Mouse (Mus musculus) kidney, adult 8-10 months (tissue): Measurements from ENCODE around the gene Ppm1h.

Source experiments
- DNase-seq, 2 experiments: peaks; one replicate each; pipeline ENCODE4 v3.0.0; 2022

The Ppm1h gene

GRCm38 (mm10) chr10:122705457-122705856 lies 26.9 kb downstream of the Ppm1h start:
- no peak for DNase-seq

DNA sequence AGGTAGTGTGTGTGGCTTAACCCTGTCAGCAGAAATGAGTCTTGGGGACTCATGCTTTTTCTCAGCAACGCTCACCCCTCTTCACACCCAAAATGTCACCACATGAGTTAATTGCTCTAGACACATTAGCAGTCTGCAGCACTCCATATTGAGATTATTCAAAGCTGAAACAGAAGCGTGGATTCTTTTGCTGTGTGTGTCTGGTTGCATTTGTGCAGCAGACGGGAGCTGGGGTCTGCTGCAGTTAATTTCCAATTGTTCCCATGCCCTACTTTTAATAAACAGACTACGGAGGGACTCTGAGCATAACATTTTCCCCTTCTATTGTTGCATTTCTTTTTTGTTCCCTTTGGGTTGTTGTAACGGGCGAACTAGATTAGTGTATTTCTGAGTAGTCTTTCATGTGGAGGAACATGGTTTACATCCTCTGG lies 32.8 kb downstream of the Ppm1h start:
- no peak for DNase-seq

DNA sequence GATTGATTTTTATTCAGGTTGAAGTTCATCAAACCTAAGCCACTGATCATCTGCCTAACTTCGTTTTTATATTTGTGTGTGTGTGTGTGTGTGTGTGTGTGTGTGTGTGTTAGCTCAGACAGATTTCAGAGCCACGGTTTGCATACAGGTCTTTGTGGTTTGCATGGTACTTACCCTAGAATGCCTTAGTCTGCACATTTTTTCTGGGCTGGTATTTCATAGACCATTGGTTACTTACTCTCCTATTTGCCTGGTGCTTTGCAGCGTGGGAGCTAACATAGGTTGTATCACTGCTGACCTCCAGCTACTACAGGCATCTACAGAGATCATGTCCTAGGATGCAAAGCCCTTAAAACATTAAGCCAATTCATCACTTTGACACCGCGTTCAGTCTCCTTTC lies 33.7 kb downstream of the Ppm1h start:
- no peak for DNase-seq

DNA sequence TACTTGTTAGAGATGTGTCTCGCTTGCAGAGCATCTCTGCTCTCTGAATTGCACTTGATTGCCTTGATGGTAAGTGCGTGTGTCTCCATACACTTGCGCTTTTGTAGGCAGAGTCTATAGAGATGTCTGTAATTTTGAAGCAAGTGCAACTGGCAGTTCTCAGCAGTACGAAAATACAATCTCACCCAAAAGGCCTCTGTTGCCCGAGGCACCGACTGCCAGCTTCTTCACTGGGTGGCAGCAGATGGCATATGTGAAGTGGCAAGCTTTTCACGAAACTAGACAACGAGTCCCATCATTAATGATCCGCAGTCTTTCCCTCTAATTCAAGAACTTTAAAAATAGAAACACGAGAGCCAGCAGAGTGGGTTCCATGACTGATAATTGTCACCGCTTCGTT lies 37.3 kb downstream of the Ppm1h start:
- DNase-seq, result no peak

- no peak for DNase-seq
Measured at GRCm38 (mm10) chr10:122716286-122716685, 37.7 kb downstream of the Ppm1h start.

- DNase-seq, result no peak
Measured at GRCm38 (mm10) chr10:122716739-122717474, 38.3 kb downstream of the Ppm1h start.

DNA sequence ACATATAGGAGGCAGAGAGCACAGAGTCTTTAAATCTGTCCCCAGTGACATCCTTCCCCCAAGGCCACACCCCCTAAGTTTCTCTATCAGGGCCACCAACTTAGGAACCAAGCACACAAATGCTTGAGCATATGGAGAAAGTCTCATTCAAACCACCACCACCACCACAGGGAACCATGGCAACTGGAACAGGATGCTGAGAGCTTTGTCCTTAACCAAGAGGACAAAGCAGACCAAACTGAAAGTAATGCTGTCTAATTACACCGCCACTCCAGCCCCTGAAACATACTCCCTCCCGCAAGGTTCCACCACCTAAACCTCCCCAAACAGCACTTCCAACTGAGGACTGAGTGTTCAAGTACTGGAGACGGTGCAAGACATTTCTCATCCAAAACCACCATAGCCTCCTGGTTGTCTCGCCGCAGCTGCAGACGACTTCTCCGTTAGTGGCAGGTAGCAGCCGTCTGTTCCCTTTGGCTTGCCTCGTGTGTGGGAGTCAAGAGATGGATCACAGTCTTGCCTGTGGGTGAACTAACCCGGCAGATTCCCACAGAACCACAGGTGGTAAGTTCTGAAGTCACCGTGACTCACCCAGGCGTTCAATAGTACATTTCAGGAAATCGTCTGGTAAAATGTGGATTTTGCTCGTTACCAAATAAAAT lies 39.3 kb downstream of the Ppm1h start:
- DNase-seq, result no peak

- no peak for DNase-seq
Measured at GRCm38 (mm10) chr10:122718951-122719350, 40.4 kb downstream of the Ppm1h start.

GRCm38 (mm10) chr10:122722111-122722510 lies 43.5 kb downstream of the Ppm1h start:
- no peak for DNase-seq

GRCm38 (mm10) chr10:122724692-122725091 lies 46.1 kb downstream of the Ppm1h start:
- DNase-seq, result no peak

DNA sequence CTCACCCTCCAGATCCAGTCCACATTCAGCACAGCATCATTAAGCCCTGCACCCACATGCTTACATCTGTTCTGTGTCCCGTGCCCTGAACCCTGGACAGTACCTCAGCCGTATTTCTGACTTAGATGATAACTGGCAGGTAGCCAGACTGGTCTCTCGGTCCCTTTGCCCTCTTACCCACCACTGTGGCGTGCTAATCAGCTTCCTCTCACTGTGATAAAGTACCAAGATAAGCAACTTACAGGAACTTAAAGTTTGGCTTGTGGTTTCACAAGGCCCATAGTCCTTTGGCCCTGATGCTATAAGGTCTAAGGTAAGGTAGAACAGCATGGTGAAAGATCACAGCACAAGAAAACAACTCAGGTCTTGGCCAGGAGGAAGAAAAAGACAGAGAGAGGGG lies 48.7 kb downstream of the Ppm1h start:
- DNase-seq, result no peak

DNA sequence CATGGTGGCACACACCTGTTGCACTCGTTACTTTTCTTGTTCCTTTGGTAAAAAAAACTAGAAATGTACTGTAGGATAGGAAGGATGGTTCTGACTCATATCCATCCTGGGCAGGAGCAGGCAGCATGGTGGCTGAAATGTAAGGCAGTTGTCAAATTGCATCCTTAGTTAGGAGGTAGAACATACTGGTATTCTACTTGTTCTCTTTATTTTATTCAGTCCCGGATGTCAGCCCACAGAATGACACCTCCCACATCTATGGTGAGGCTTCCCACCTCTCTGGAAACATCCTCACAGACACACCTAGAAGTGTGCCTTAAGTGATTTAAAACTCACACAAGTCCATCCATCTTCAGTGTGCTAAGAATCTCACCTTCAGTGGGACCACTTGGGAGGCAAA lies 49.6 kb downstream of the Ppm1h start:
- DNase-seq, result no peak

- no peak for DNase-seq
Measured at GRCm38 (mm10) chr10:122732146-122732545, 53.6 kb downstream of the Ppm1h start.

- no peak for DNase-seq
Measured at GRCm38 (mm10) chr10:122734521-122734920, 56.0 kb downstream of the Ppm1h start.

GRCm38 (mm10) chr10:122735284-122735784 lies 56.8 kb downstream of the Ppm1h start:
- no peak for DNase-seq

DNA sequence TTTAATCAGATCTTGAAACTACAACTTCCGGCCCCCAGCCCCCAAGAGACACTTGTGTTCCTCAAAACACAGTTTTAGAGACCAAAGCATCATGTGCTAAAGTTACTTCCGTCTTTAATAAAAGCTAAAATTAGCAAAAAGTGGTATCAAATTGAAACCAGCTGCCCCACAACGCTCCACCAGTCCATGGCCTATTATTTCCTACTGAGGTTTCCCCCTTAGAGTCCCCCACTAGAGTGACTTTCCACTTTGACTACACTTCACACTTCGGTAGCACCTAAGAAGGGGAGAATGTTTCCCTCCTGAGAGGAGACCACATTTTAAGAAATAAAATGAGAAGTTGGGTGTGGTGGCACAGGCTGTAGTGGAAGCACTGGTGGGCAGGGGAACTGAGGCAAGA lies 58.3 kb downstream of the Ppm1h start:
- no peak for DNase-seq

- no peak for DNase-seq
Measured at GRCm38 (mm10) chr10:122738526-122738925, 60.0 kb downstream of the Ppm1h start.

GRCm38 (mm10) chr10:122739037-122739436 lies 60.5 kb downstream of the Ppm1h start:
- no peak for DNase-seq

- DNase-seq, result no peak
Measured at GRCm38 (mm10) chr10:122740117-122740516, 61.6 kb downstream of the Ppm1h start.

DNA sequence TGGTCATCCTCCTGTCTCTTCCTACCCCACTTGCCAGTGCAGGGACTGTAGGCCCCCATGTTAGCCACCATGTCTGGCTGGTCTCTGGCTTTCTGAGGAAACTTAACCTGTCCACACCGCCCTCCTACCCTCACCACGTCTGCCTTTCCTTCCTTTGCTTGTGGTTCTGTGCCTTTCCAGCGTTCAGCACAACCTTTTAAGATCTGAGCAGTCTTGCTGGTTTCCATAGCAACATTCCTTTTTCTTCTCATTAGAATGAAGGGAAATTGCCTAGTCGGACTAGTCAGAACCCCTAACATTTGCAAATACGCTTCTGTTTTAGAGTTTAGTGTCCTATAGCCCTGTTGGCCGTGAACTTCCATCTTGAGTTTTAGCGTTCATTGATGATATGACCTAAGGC lies 62.6 kb downstream of the Ppm1h start:
- no peak for DNase-seq

DNA sequence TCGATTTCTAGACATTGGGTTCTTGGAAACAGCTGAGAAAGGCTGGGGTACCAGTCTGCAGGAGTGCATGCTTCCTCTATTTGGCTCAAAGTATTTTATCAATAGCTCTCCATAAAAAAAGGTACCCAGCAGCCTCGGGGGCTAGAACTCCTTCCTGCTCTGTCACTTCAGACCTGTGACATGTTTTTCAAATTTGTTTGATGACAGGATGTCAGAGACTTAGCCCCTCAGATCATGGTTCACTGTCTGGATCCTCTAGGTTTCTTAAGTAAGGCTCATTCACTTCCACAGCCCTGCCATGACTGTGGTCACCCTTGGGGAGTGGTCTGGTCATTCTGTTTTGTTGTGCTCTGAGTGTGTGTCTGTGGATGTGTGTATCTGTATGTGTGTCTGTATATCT lies 63.6 kb downstream of the Ppm1h start:
- no peak for DNase-seq

- no peak for DNase-seq
Measured at GRCm38 (mm10) chr10:122743361-122743760, 64.8 kb downstream of the Ppm1h start.

- no peak for DNase-seq
Measured at GRCm38 (mm10) chr10:122744970-122745369, 66.4 kb downstream of the Ppm1h start.

DNA sequence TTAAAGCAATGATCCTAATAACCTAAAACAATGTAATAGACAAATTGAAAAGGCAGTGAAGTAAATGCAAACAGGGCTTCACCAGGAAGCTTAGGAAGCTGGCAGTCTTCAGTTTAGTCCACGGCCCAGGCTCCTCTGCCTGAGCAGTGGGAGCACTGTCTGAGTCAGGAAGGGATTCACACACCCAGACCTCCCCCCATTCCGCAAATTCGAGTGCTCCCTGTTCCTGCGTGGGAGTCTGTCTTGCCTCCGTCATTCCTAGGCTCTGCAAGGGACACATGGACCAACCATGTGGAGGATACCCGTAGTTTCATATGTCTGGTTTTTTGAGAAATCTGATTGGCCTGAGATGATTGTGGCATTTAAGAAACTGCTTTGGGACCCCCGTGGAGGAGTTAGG lies 67.6 kb downstream of the Ppm1h start:
- no peak for DNase-seq
